Mouse (Mus musculus) olfactory bulb, adult 2 months (tissue): Measurements from ENCODE around the gene Sox15.

Experiments
- CTCF ChIP-seq: fragments of 200-500 bp; IDR thresholded peaks from 2 replicates; pipeline ENCODE4 v1.5.1; 2012; ENCODE audit warnings: low read depth, mild to moderate bottlenecking, low read length, moderate library complexity; ENCODE audit not compliant: insufficient read depth
- POLR2A ChIP-seq: fragments of 200-500 bp; IDR thresholded peaks from 2 replicates; pipeline ENCODE4 v1.6.1; 2012; ENCODE audit warnings: mild to moderate bottlenecking, low read depth, low read length, moderate library complexity; ENCODE audit not compliant: insufficient read depth

GRCm38 (mm10) chr11:69606491-69606795, 48.7 kb upstream of the Sox15 start:
- no peak for TF ChIP-seq POLR2A
- TF ChIP-seq CTCF, result no peak
